Mouse (Mus musculus) lung, postnatal 25 days (tissue): Measurements from ENCODE around the gene Shoc2.
"Not testable (repeated sequence)": the region's sequence is repeated elsewhere in the genome, so short reads cannot be mapped to it uniquely, and the experiment has no call there.

Experiments used
- DNase-seq: peaks from one replicate; pipeline ENCODE4 v3.0.0; 2022; ENCODE audit warnings: low spot score

The Shoc2 gene

DNA sequence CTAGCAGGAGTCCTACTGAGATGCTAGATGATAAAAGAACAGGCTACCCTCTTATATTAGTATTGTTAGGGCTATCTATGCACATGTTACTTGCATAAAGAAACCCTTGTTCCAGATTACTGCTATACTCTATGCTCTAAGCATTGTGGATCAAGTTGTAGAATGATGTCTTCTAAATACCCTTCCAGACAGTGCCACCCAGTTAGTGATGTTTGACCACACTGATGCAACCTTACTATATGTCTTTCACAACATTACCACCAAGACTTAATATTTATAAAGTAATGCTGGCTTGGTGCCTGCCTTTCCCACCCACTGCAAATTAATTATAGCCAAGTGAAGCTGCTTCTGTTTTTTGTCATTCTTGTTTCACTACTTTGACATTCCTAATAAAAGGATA is 11.1 kb upstream of the Shoc2 start:
- no peak for DNase-seq

DNA sequence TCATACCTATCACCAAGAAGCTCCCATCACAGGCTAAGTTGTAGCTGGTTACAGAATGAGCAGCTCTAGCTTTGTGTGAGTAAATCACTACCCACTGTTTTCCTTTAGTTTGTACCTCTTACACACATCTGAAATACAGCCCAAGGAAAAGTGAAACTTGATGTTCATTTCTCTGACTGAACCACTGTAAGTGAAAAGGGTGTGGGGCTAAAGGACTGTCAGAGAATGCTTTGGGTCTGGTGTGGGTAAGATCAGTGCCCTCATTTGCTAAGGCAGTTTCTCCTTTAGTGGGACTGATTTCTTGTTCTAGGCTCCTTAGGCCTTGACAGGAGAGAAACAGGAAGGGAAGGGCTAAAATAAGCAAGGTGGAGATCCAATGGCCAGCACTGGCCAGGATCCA is 10.1 kb upstream of the Shoc2 start:
- no peak for DNase-seq

DNA sequence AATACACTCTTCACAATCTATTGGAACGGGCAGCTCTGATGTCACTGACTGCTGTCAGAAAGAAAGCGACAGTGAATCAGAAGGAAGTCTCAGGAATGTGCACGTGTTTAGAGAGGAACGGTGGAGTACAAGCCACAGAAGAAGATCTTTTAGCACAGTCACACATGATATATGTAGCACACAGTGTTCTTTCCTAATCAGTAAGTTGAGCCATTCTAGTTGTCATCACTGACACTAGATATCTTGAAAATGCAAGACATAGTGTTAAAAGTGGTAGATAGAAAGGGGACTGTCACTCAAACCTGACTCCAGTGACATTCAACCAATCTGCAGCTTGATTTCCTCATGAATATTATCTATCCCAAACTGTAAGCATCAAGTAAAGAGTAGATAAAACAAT is 4.6 kb upstream of the Shoc2 start:
- no peak for DNase-seq

DNA sequence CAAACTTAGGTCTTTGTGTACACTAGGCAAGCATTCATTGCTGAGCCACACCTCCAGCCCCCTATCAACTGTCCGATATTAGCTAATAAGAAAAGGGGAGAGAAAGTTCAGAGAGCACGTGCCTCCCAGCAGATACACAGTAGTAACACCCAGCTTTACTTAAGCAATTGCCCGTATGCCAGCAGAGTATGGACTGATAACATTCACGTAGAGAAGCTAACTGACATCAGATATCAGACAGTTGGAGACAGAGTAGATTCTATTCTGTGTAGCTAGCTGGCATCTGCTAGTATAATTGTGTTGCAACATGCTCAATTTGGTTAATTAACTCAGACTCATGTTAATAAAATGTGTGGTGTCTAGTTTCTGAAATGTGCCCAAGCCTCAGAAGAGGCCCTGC is 3.0 kb upstream of the Shoc2 start:
- DNase-seq = no peak

DNA sequence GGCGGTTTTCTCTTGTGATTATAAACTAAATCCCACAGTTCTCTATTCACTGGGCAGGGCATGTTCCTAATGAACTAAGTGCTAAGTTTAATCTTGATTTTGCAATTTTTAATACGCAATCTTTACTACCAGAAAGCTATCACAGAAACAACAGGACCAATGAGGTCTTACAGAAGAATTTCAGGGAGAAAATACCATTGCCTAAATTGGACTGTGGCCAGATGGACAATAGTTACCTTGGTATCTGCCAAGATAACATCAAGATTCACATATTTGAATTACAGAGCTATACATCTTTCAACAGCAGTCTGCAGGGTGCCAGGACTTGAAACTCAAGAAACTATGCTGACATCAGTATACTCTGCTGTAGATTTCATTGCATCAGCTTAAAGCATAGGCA is 1.8 kb upstream of the Shoc2 start:
- no peak for DNase-seq

DNA sequence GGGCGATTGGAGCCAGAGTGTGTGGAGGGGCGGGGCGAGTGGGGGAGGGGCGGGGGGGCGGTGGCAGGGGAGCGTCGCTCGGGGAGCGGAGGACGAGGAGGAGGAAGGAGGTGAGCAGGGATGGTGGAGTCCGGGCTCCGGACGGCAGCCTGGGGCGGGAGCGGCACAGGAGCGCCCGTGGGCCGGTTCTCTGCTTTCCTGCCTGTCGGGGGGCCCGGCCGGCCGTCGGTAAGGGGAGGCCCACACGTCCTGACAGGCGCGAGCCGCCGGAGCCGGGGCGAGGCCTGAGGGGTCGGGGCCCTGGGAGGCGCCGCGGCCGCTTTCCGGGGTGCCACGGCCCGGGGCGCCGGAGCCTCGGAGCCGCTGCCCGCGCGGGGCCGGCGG is 672 bp downstream of the Shoc2 start:
- DNase-seq = no peak

DNA sequence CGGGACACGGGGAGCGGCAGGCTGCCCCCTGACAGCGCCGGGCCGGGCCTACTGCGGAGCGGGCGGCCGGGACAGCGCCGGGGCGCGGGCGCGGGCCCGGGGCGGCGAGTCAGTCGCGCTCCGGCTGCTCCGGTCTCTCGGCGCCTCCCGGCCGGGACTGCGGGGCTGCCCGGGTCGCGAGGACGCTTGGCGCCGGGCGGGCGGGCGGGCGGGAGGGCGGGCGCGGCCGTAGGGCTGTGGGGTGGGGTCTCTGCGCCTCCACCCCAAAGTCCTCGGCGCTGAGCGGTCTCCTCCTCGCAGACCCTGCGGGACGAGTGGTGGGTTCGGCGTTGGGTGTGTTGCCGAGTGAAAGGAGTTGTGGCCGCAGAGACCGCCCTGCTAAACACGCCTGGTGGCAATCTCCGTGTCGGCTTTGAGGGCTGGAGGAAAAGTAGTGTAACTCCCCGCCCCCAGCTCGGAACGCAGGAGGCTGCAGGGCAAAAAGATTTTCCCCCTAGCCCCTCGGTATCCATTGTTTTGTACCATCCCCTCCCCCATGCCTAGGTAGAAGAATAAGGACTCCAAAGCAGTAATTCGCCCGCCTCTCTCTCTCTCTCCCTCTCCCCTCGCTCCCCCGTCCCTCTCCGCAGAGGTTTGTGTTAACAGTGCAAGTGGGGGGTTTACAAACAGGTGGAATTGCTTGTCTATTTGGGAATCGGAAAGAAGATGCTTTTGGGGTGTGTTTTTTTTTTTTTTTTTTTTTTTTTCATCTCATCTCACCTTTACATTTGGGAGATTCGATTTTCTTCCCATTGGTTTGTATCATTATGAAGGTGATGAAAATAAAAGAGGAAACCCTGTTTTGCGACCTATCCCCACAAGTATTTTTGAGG is 1.3 kb downstream of the Shoc2 start:
- peak; percentile 21 for DNase-seq

DNA sequence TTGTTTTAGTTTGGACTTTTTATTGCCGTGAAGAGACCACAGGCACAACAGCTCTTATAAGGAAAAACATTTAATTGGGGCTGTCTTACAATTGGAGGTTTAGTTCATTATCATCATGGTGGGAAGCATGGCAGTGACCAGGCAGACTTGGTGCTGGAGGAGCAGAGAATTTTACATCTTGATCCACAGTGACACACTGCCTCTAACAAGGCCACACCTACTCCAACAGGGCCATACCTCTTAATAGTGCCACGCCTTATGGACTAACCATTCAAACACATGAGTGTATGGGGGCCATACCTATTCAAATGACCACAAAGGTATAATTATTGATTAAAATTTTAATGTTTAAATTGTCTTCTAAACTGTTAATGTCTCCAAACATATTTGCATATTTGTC is 13.4 kb downstream of the Shoc2 start:
- DNase-seq = no peak

DNA sequence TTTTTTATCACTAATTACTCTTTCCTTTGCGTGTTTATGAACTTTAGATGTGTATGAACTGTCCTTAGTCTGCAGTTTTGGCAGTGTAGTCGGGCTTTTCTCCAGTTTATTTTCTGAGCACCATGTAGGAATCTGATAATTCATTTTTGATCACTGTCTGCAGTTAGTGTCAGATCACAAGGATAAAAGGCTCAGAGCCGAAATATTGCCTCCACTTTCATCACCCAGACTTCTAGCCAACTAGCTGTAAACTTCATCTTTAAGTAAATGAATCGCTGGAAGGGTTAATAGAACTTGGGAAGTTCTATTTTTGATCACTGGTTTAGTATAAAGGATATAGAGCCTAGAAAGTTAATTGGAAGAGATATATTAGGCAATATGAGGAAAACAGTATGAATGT is 18.4 kb downstream of the Shoc2 start:
- DNase-seq = no peak

DNA sequence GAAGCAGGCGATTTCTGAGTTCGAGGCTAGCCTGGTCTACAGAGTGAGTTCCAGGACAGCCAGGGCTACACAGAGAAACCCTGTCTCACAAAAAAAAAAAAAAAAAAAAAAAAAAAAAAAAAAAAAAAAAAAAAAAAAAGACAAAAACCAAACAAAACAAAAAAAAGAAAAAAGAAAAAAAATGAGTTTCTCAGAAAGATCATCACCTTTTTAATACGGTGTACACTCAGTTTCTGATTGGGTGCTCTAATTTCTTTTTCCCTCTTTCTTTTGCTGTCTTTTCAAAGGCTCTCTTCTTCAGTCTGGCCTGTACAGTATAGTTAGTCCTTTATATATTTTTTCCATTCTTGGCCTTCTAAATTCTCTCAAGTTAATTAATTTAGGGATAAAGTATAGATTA is 20.2 kb downstream of the Shoc2 start:
- not testable (repeated sequence) for DNase-seq

DNA sequence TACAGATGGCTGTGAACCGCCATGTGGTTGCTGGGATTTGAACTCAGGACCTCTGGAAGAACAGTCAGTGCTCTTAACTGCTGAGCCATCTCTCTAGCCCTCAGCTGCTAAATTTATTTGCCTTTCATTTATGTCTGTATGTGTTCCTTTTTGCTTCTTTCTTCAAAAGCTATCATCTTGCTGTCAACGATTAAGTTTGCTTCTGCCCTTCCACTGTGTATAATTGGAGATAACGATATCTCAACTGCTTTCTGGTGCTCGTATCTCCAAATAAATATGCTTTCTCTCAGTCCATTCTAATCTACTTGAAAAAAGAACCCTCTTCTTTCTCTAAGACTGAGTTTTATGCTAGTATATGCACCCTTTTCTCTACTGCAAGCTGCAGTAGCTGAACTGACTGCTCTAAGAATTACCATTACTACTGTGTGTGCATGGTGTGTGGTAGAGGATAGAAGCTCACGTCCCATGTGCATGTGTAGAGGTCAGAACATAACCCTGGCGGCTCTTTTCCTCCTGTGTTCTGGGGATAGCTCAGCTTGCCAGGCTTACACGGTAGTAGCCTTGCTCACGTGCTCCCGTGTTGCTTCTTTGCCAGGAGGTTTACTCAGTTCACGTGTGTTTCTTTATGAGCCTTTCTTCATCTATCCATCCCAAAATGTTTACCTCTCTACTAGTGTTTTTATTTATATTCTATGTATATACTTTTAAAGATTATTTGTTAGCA is 21.0 kb downstream of the Shoc2 start:
- DNase-seq = no peak

DNA sequence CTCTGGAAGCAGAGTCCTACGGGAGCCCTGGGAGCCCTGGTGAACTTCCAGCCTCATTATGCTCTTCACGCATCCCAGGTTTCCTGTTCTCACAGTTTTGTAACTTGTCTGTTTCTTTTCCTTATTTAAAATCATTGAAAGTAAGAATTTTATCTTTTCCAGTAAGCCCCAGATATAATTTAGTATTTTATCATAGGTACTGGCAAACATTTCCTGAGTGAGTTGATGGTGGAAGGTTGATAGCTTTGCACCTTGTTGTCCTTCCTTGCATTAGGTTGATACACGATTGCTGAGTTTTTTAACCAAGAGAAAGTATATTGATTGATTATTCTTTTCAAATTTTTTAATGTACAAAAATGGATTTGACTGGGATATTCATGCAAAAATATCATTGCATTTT is 25.1 kb downstream of the Shoc2 start:
- no peak for DNase-seq

DNA sequence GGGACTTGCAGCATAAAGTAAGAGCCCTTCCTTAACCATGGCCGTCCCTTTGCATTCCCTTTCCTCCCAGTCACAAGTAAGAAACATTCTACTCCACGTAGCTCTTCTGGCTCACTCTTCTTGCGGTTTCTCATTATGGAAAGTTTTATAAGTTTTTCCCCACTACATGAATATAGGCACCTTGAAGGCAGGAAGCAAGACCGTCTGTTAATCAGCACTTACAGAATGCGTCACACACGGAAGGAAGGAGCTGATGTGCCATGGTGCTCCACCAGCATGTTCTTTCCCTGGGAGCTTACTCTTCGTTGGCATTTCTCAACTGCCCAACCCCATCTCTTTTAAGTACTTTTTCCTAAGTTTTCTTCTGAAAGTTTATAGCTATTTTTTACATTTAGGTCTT is 27.8 kb downstream of the Shoc2 start:
- no peak for DNase-seq

DNA sequence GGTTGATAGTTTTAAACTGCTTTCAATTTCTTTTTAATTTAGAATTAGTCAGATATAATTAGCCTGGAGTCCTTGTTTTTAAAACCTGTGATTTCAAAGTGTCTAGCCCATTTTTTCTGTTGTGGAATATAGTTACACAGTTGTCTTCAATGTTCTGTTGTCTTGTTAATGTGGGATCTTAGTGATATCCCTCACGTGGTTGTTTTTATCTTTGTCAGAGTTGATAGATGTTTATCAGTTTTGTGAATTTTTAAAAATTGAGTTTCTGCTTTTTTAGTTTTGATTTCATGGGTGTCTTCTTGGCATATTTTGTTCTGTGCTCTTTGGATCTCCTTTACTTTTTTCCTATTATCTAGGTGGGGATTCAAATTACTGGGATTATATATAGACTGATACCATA is 29.6 kb downstream of the Shoc2 start:
- DNase-seq = no peak

DNA sequence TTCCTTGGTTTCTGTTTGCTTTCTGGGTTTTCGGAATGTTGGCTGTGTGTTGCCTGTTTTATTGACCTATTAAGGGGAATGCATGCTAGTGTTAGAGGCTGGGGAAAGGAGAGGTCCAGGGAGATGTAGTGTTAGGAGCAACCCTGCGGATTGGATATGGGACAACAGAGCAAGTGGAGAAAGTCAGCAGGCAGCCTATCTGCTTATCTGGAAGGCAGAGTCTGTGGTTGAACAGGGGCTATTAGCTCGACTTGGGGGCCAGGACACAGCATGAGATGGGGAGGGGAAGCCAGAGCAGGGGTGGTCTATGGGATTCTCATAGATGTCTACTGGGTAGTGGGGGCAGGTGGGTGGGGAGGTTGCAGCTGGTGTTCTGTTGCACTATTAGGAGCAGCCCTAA is 37.9 kb downstream of the Shoc2 start:
- no peak for DNase-seq

DNA sequence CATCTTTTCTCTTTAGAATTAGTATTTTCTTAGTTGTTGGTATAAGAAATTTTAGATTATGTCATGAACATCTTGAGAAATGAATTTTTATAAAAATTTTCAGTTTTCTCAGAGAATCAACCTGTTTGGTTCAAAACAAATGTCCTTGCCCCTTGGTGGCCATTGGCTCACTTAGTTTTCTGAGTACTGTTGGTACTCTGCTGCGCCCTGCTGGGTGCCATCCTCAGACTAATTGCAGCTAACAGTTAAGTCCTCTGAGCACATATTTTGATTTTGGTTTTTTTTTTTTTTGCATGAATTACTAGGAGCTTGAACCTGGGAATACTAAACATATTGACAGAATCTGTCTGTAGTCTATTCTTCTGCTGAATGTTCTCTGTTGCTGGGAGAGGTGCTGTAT is 39.2 kb downstream of the Shoc2 start:
- no peak for DNase-seq

DNA sequence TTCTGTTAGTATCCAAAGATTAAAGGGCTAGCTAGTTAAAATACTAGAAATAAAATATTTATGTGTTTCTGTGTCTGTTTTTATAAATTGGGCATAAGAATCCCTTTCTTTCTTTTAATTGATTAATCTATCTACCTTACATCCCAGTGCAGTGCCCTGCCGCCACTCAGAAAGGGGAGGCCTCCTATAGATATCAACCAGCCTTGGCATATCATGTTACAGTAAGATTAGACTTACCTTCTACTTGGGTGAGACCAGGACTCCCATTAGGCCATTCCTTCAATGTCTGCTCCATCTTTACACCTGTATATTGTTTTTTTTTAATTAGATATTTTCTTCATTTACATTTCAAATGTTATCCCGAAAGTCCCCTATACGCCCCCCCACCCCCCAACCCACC is 40.5 kb downstream of the Shoc2 start:
- DNase-seq = no peak

DNA sequence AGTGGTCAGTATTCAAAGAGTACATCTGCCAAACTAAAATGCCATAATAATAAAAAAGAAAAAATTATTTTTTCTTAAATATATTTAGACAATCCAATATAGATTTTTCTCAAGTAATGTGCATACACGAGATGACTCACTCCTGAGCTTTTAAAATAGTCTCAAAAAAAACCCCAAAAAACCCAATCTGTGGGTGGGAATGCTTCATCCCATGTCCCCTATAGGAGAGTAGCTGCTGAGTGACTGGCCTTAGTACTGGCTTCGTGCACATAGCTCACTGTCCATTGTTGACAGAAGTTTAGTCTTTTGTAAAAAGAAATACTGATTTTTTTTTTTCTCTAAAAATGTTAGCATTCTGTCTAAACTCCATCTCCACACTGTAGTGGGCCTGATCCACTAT is 46.4 kb downstream of the Shoc2 start:
- DNase-seq = no peak

DNA sequence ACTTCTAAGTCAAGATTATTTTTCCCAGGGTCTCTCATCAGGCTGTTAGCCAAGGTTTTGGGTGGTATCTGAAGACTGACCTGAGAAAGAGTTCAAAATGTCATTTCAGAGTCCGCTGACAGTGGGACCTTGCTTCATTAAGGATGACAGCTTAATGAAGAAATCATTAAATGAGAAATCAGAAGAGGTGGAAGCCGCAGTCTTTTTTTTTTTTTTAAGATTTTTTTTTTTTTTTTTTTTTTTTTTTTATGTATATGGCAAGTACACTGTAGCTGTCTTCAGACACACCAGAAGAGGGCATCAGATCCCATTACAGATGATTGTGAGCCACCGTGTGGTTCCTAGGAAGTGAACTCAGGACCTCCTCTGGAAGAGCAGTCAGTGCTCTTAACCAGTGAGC is 49.8 kb downstream of the Shoc2 start:
- DNase-seq = no peak

DNA sequence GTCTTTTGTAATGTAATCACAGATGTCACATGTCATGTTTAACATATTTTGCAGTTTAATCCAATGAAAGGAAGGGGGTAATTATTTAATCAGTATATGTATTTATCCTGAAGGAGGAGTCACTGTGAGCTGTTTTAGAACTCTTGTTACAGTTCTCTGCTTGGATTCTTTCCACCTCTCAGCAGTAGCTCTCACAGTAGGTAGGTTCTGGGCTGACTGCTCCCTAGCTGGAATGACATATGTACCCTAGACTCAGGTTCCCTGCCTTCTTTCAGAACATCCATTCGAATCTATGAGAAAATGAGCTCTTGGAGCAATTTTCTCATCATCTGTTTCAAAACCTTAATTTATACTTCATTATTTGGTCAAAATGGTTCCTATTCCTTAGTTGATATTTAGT is 50.2 kb downstream of the Shoc2 start:
- DNase-seq = no peak

DNA sequence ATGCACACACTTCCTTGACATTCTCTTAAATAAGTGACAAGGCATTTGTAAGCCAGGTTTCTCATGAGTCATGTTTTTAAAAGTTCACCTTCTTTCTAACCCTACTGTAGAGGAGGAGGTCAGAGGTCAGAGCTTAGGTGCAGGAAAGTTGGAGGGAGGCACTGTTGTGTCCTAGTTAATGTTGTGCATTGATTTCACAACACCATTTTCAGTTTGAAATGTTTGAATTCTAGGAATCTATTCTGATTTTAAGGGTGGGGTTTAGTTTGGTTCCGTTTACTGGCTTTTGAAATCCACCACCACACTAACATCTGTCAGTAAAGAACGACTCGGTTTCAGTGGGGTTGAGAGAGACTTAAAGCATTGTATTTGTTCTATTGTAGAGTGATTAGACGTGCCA is 66.9 kb downstream of the Shoc2 start:
- DNase-seq = no peak

DNA sequence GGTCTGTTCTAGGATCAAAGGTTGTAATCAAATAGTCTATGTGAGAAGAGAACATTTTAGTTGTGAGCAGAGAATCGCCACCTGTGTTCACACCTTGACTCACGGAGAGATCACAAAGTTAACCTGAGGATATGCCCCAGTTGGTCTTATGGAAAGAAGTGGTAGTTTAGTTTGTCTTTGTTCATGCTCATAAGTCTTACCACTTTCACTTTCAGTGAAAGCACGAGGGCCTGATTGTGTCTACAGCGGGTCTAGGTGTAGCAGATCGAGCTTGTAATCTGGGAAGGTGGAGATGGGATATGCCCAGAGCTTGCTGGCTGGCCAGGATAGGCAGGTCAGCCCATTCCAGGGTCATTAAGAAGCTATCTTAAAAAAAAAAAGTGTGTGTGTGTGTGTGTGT is 70.9 kb downstream of the Shoc2 start:
- no peak for DNase-seq

DNA sequence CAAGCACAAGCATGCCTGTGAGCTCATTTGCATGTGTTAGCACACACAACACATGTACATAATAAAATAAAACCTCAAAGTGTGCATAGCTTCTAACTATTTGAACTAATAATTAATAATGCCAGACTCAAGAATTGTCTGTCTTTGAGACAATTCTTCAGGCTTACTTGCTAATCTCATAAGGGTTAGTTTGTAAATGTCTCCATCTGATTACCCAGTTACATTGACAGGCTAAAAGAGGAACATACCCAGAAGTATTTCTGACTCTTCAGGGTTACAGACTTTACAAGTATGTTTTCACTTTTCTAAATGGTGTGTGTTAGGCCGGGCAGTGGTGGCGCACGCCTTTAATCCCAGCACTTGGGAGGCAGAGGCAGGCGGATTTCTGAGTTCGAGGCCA is 71.4 kb downstream of the Shoc2 start:
- DNase-seq = no peak

DNA sequence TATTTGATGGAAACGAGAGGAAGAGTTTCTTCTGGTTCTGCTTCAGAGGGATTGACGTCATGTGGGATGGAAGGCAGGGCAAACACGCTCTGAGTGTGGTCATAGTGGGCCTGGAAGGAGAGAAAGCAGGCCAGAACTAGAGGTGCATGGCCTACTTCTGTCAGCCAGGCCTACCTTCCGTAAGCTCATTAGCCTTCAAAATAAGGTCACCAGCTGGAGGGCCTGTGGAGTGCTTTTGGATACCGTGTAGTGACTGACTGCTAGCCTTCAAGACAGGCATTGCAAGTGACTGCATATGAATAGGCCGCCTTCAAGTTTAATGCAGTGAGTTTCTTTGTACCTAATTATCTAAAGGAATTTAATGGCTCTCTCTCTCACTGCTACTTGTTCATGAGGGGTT is 91.0 kb downstream of the Shoc2 start:
- DNase-seq = no peak
